Mouse (Mus musculus) liver, embryonic 11.5 days (tissue): Measurements from ENCODE around the gene E030018B13Rik. TPM values are rescaled to one million over a fixed set of nuclear protein-coding genes. Genes with fewer than 3 reads are reported as not detected.

Experiments used
- ATAC-seq: fragments of 200-750 bp; cut with Nextera tagmentation; replicated peaks from 2 replicates; pipeline ENCODE4 v1.8.0; 2017; ENCODE audit warnings: moderate number of reproducible peaks, mild to moderate bottlenecking, moderate TSS enrichment, moderate library complexity; ENCODE audit not compliant: low FRiP score
- DNase-seq: peaks from one replicate; pipeline ENCODE4 v3.0.0-alpha.2; 2017; ENCODE audit warnings: low spot score
- H3K27ac ChIP-seq: fragments of 300-500 bp; sonication (generic); 2 replicates; pipeline ENCODE4 v1.5.1; 2014; ENCODE audit warnings: mild to moderate bottlenecking, low read depth, low read length, control low read depth
- H3K27me3 ChIP-seq: fragments of 300-500 bp; sonication (generic); replicated peaks from 2 replicates; pipeline ENCODE4 v1.6.1; 2014; ENCODE audit warnings: low read length, mixed read lengths; ENCODE audit not compliant: control insufficient read depth, insufficient read depth
- H3K36me3 ChIP-seq: fragments of 300-500 bp; sonication (generic); 2 replicates; pipeline ENCODE4 v1.6.1; 2014; ENCODE audit warnings: mild to moderate bottlenecking, low read length, moderate library complexity, mixed read lengths; ENCODE audit not compliant: control insufficient read depth, insufficient read depth
- H3K4me1 ChIP-seq: fragments of 300-500 bp; sonication (generic); replicated peaks from 2 replicates; pipeline ENCODE4 v1.6.1; 2014; ENCODE audit warnings: low read length, mixed read lengths; ENCODE audit not compliant: control insufficient read depth, insufficient read depth
- H3K4me2 ChIP-seq: fragments of 300-500 bp; sonication (generic); 2 replicates; pipeline ENCODE4 v1.6.1; 2014; ENCODE audit warnings: mild to moderate bottlenecking, control low read depth, moderate library complexity
- H3K4me3 ChIP-seq: fragments of 300-500 bp; sonication (generic); 2 replicates; pipeline ENCODE4 v1.5.1; 2014; ENCODE audit warnings: low read depth, low read length, control low read depth
- H3K9ac ChIP-seq: fragments of 300-500 bp; sonication (generic); 2 replicates; pipeline ENCODE4 v1.6.1; 2014; ENCODE audit warnings: low read depth, low read length, control low read depth
- H3K9me3 ChIP-seq: fragments of 300-500 bp; sonication (generic); 2 replicates; pipeline ENCODE4 v1.6.1; 2016; ENCODE audit warnings: low read length, inconsistent platforms, mixed read lengths; ENCODE audit not compliant: control insufficient read depth
- WGBS: fragments of 180-500 bp; shearing (Covaris S2); extraction: QIAGEN DNeasy Blood & Tissue Kit; methylation state at CpG from one replicate; pipeline ENCODE4 v1.1.7; 2014; 5-methylcytosine and 5-hydroxymethylcytosine counted together
- polyA plus RNA-seq: library from polyadenylated mRNA; unstranded; fragments of >200 nt; fragmentation: Nextera tagmentation; extraction: Ambion mirVana; gene quantifications from 2 replicates; pipeline ENCODE4 v1.2.1, GENCODE M21; 2014

Gene E030018B13Rik
- polyA plus RNA-seq, 1 experiment from 2014 or later: not detected

- peaks cover 24% of the 10 kb centered on the region for H3K4me1 ChIP-seq
- ATAC-seq (no peak), DNase-seq (no peak)
- no peaks in the 10 kb centered on the region for H3K36me3 ChIP-seq
- H3K9me3 ChIP-seq: no peaks in the 10 kb centered on the region
- no peak overlapping the region for H3K4me3 ChIP-seq
- no peaks in the 10 kb centered on the region for H3K27me3 ChIP-seq
- H3K9ac ChIP-seq: no peak overlapping the region
- no peak overlapping the region for H3K27ac ChIP-seq
- H3K4me2 ChIP-seq: no peak overlapping the region
- 53% methylated on average over 2 of the region's 2 CpGs for WGBS
These were observed 27.3 kb downstream of the E030018B13Rik start for GRCm38 (mm10) chr7:63943946-63944345.

- Histone ChIP-seq H3K27ac (no peak overlapping the region), H3K9me3 (no peaks in the 10 kb centered on the region), H3K4me2 (no peak overlapping the region), H3K4me3 (no peak overlapping the region), H3K27me3 (no peaks in the 10 kb centered on the region), H3K4me1 (peaks cover 14% of the 10 kb centered on the region), H3K9ac (no peak overlapping the region), H3K36me3 (no peaks in the 10 kb centered on the region)
- ATAC-seq (no peak), DNase-seq (no peak)
- 61% methylated on average over 11 of the region's 11 CpGs for WGBS
These were observed 31.1 kb downstream of the E030018B13Rik start for GRCm38 (mm10) chr7:63947514-63948487.

- Histone ChIP-seq H3K4me3 (no peak overlapping the region), H3K9me3 (no peaks in the 10 kb centered on the region), H3K27ac (no peak overlapping the region), H3K27me3 (no peaks in the 10 kb centered on the region), H3K36me3 (no peaks in the 10 kb centered on the region), H3K4me1 (peaks cover 15% of the 10 kb centered on the region), H3K4me2 (no peak overlapping the region), H3K9ac (no peak overlapping the region)
- ATAC-seq (no peak), DNase-seq (no peak)
- WGBS: 66% methylated on average over 3 of the region's 3 CpGs
These were observed 32.5 kb downstream of the E030018B13Rik start for GRCm38 (mm10) chr7:63949176-63949575.

GRCm38 (mm10) chr7:63950931-63951607 lies 34.4 kb downstream of the E030018B13Rik start:
- H3K9ac ChIP-seq: no peak overlapping the region
- DNase-seq (no peak), ATAC-seq (no peak)
- H3K9me3 ChIP-seq: no peaks in the 10 kb centered on the region
- H3K4me2 ChIP-seq: no peak overlapping the region
- no peaks in the 10 kb centered on the region for H3K27me3 ChIP-seq
- peaks cover 20% of the 10 kb centered on the region for H3K4me1 ChIP-seq
- no peak overlapping the region for H3K27ac ChIP-seq
- H3K4me3 ChIP-seq: no peak overlapping the region
- 78% methylated on average over 10 of the region's 10 CpGs for WGBS
- H3K36me3 ChIP-seq: no peaks in the 10 kb centered on the region

GRCm38 (mm10) chr7:63952077-63952898 lies 35.6 kb downstream of the E030018B13Rik start:
- ATAC-seq (peak; percentile 42), DNase-seq (no peak)
- Histone ChIP-seq H3K36me3 (no peaks in the 10 kb centered on the region), H3K9me3 (no peaks in the 10 kb centered on the region), H3K4me3 (no peak overlapping the region), H3K27ac (no peak overlapping the region), H3K27me3 (no peaks in the 10 kb centered on the region), H3K9ac (no peak overlapping the region), H3K4me2 (no peak overlapping the region), H3K4me1 (peaks cover 31% of the 10 kb centered on the region)
- 47% methylated on average over 7 of the region's 7 CpGs for WGBS

- Histone ChIP-seq H3K9ac (no peak overlapping the region), H3K27ac (0 out of 2 replicates have a peak overlapping the region, but pooled peaks have one; percentile 46), H3K9me3 (no peaks in the 10 kb centered on the region), H3K27me3 (no peaks in the 10 kb centered on the region; the same call in 1 of the 2 replicates), H3K36me3 (no peaks in the 10 kb centered on the region), H3K4me2 (no peak overlapping the region), H3K4me1 (peaks cover 28% of the 10 kb centered on the region), H3K4me3 (no peak overlapping the region)
- ATAC-seq: no peak
- 76% methylated on average over 2 of the region's 2 CpGs for WGBS
- DNase-seq: no peak
These were observed 38.8 kb downstream of the E030018B13Rik start for GRCm38 (mm10) chr7:63955440-63955839.

- no peak for DNase-seq
- Histone ChIP-seq H3K27me3 (no peaks in the 10 kb centered on the region; the same call in 1 of the 2 replicates), H3K4me3 (no peak overlapping the region), H3K9me3 (no peaks in the 10 kb centered on the region), H3K36me3 (no peaks in the 10 kb centered on the region), H3K4me1 (peaks cover 28% of the 10 kb centered on the region), H3K9ac (no peak overlapping the region), H3K4me2 (0 out of 2 replicates have a peak overlapping the region, but pooled peaks have one; percentile 18), H3K27ac (peak overlapping the region; percentile 46)
- peak; percentile 91 for ATAC-seq
- 60% methylated on average over 14 of the region's 14 CpGs for WGBS
These were observed 39.6 kb downstream of the E030018B13Rik start for GRCm38 (mm10) chr7:63956138-63956823.
